Mouse (Mus musculus) CD4-positive, CD25-positive, alpha-beta regulatory T cell, adult 2 months (primary cell): ENCODE results near the gene Epo.

Experiments
- DNase-seq: peaks from one replicate; pipeline ENCODE4 v3.0.0-alpha.2; 2012; ENCODE audit warnings: low read depth, low spot score

The Epo gene

GRCm38 (mm10) chr5:137533117-137533827 is at the start of gene Epo, which contains the start of gene Gnb2:
Epo (minus strand) TSS chr5:137533242.
Gnb2 (minus strand) TSS chr5:137533510.
- DNase-seq, result peak; percentile 98

- no peak for DNase-seq
Measured at GRCm38 (mm10) chr5:137582702-137583101, 49.7 kb upstream of the Epo start.

- no peak for DNase-seq
Measured at GRCm38 (mm10) chr5:137580246-137580645, 47.2 kb upstream of the Epo start.

GRCm38 (mm10) chr5:137574470-137574901 is 41.4 kb upstream of the Epo start:
- DNase-seq, result no peak

- no peak for DNase-seq
Measured at GRCm38 (mm10) chr5:137570691-137571586, 37.9 kb upstream of the Epo start.

- no peak for DNase-seq
Measured at GRCm38 (mm10) chr5:137570181-137570580, 37.1 kb upstream of the Epo start.

GRCm38 (mm10) chr5:137569665-137570064 is 36.6 kb upstream of the Epo start, which contains the start of gene Tfr2:
Tfr2 (plus strand) TSS chr5:137569840.
- DNase-seq, result peak; percentile 76

GRCm38 (mm10) chr5:137569031-137569430 is 36.0 kb upstream of the Epo start:
- DNase-seq, result peak; percentile 16

GRCm38 (mm10) chr5:137568223-137568798 is 35.3 kb upstream of the Epo start:
- no peak for DNase-seq

GRCm38 (mm10) chr5:137566416-137566815 is 33.4 kb upstream of the Epo start:
- no peak for DNase-seq

- no peak for DNase-seq
Measured at GRCm38 (mm10) chr5:137565744-137566143, 32.7 kb upstream of the Epo start.

GRCm38 (mm10) chr5:137562965-137563364 is 29.9 kb upstream of the Epo start:
- DNase-seq, result no peak

- DNase-seq, result no peak
Measured at GRCm38 (mm10) chr5:137561556-137561955, 28.5 kb upstream of the Epo start.

GRCm38 (mm10) chr5:137553898-137554297 is 20.9 kb upstream of the Epo start:
- no peak for DNase-seq

GRCm38 (mm10) chr5:137553411-137553837 is 20.4 kb upstream of the Epo start, which contains the start of gene Actl6b:
Actl6b (plus strand) TSS chr5:137553517.
- DNase-seq, result peak; percentile 40

- no peak for DNase-seq
Measured at GRCm38 (mm10) chr5:137553000-137553399, 20.0 kb upstream of the Epo start.

- peak; percentile 54 for DNase-seq
Measured at GRCm38 (mm10) chr5:137551119-137551518, 18.1 kb upstream of the Epo start.

- no peak for DNase-seq
Measured at GRCm38 (mm10) chr5:137549840-137550239, 16.8 kb upstream of the Epo start.

- DNase-seq, result no peak
Measured at GRCm38 (mm10) chr5:137545596-137545995, 12.6 kb upstream of the Epo start.

GRCm38 (mm10) chr5:137544926-137545325 is 11.9 kb upstream of the Epo start:
- DNase-seq, result no peak

GRCm38 (mm10) chr5:137541768-137542540 is 8.9 kb upstream of the Epo start:
- no peak for DNase-seq
